Mouse (Mus musculus): ENCODE measurements around the gene Pmm2. TPM values are rescaled to one million over a fixed set of nuclear protein-coding genes. Genes with fewer than 3 reads are reported as not detected.

Gene Pmm2
- polyA plus RNA-seq, 1 experiment from 2014 or later: 54.1 TPM

- H3K4me1 ChIP-seq: no peaks in the 10 kb centered on the region
- no peak for ATAC-seq (ENCODE audit: low FRiP score)
- WGBS: 82% methylated on average over 2 of the region's 2 CpGs
- H3K4me2 ChIP-seq: no peak overlapping the region
- H3K9ac ChIP-seq: no peak overlapping the region
- H3K36me3 ChIP-seq (replicated peaks): peaks cover 24% of the 10 kb centered on the region
- no peaks in the 10 kb centered on the region for H3K27me3 ChIP-seq
- no peaks in the 10 kb centered on the region for H3K9me3 ChIP-seq
- H3K4me3 ChIP-seq (replicated peaks): no peak overlapping the region
- H3K27ac ChIP-seq: no peak overlapping the region
Measured at GRCm38 (mm10) chr16:8630419-8630818, 7.1 kb upstream of the Pmm2 start.

GRCm38 (mm10) chr16:8631428-8631827 lies 6.0 kb upstream of the Pmm2 start:
- Histone ChIP-seq H3K27me3 (no peaks in the 10 kb centered on the region), H3K4me2 (no peak overlapping the region), H3K27ac (no peak overlapping the region), H3K9ac (no peak overlapping the region), H3K4me1 (peaks cover 9% of the 10 kb centered on the region), H3K4me3 (replicated peaks) (no peak overlapping the region), H3K36me3 (replicated peaks) (peaks cover 28% of the 10 kb centered on the region), H3K9me3 (no peaks in the 10 kb centered on the region)
- ATAC-seq (ENCODE audit: low FRiP score): no peak
- WGBS: 84% methylated on average over 5 of the region's 5 CpGs

DNA sequence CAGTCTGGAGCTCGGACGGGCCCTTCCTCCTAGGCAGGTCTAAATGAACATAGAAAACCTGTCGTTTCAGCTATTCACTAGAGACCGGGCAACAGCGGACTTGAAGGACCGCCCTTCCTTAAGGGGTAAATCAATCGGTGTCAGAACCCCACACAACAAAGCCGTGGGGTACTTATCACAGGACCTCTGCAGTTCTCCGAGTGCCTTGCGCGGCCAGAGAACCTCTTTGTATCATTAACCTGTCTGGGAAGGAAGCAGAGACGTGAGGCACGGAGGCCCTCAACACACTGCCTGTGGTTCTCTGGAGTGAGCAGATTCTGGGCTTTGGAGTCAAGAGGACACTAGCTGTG lies 632 bp upstream of the Pmm2 start:
- H3K4me3 ChIP-seq (replicated peaks): peak overlapping the region; percentile 79
- H3K27ac ChIP-seq: peak overlapping the region; percentile 88
- peak; percentile 50 for ATAC-seq (ENCODE audit: low FRiP score)
- peak overlapping the region; percentile 86 for H3K9ac ChIP-seq
- H3K4me1 ChIP-seq: peaks cover 21% of the 10 kb centered on the region
- WGBS: under 1% methylated on average over 13 of the region's 13 CpGs
- H3K27me3 ChIP-seq: no peaks in the 10 kb centered on the region
- H3K36me3 ChIP-seq (replicated peaks): peaks cover 23% of the 10 kb centered on the region
- no peaks in the 10 kb centered on the region for H3K9me3 ChIP-seq
- peak overlapping the region; percentile 89 for H3K4me2 ChIP-seq

GRCm38 (mm10) chr16:8638131-8638530 lies 657 bp downstream of the Pmm2 start:
- WGBS: 50% methylated on average over 7 of the region's 7 CpGs
- Histone ChIP-seq H3K4me2 (peak overlapping the region; percentile 89), H3K4me3 (replicated peaks) (peak overlapping the region; percentile 79), H3K9ac (peak overlapping the region; percentile 86), H3K36me3 (replicated peaks) (peaks cover 21% of the 10 kb centered on the region), H3K27ac (peak overlapping the region; percentile 88), H3K4me1 (peaks cover 21% of the 10 kb centered on the region), H3K27me3 (no peaks in the 10 kb centered on the region), H3K9me3 (no peaks in the 10 kb centered on the region)
- no peak for ATAC-seq (ENCODE audit: low FRiP score)

GRCm38 (mm10) chr16:8639466-8640191 lies 2.2 kb downstream of the Pmm2 start:
- no peak overlapping the region for H3K4me3 ChIP-seq (replicated peaks)
- H3K9me3 ChIP-seq: no peaks in the 10 kb centered on the region
- 94% methylated on average over 11 of the region's 11 CpGs for WGBS
- H3K4me2 ChIP-seq: no peak overlapping the region
- no peaks in the 10 kb centered on the region for H3K27me3 ChIP-seq
- ATAC-seq (ENCODE audit: low FRiP score): no peak
- no peak overlapping the region for H3K27ac ChIP-seq
- no peak overlapping the region for H3K9ac ChIP-seq
- H3K4me1 ChIP-seq: peaks cover 21% of the 10 kb centered on the region
- peaks cover 36% of the 10 kb centered on the region for H3K36me3 ChIP-seq (replicated peaks)

DNA sequence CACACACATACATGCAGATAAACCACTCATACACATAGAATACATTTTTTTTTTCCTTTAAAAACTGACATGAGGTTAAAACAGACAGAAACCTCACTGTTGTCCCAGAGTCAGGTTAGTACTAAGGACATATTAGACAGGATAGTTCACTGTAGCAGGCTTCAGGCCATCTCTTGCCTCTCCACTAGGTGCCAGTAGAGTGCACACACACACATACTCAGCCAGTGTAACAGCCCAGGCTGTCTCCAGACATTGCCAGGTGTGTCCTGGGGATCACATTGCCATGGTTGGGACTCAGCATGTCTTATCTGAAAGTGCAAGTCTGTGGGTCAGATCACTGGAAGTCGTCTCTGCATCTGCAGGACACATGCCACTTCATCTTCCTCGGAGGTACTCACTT lies 6.4 kb downstream of the Pmm2 start:
- no peak overlapping the region for H3K4me2 ChIP-seq
- no peak overlapping the region for H3K4me3 ChIP-seq (replicated peaks)
- ATAC-seq (ENCODE audit: low FRiP score): no peak
- H3K27me3 ChIP-seq: no peaks in the 10 kb centered on the region
- H3K36me3 ChIP-seq (replicated peaks): peaks cover 65% of the 10 kb centered on the region
- no peaks in the 10 kb centered on the region for H3K9me3 ChIP-seq
- 0 out of 2 replicates have a peak, but pooled peaks cover under 1% of the 10 kb centered on the region for H3K4me1 ChIP-seq
- no peak overlapping the region for H3K27ac ChIP-seq
- 74% methylated on average over 2 of the region's 2 CpGs for WGBS
- no peak overlapping the region for H3K9ac ChIP-seq

- 86% methylated on average over 6 of the region's 6 CpGs for WGBS
Measured at GRCm38 (mm10) chr16:8645546-8645945, 8.1 kb downstream of the Pmm2 start.

GRCm38 (mm10) chr16:8650007-8650406 lies 12.5 kb downstream of the Pmm2 start:
- no peak overlapping the region for H3K4me3 ChIP-seq (replicated peaks)
- H3K9ac ChIP-seq: no peak overlapping the region
- H3K9me3 ChIP-seq: no peaks in the 10 kb centered on the region
- no peak for ATAC-seq (ENCODE audit: low FRiP score)
- peaks cover 85% of the 10 kb centered on the region for H3K36me3 ChIP-seq (replicated peaks)
- no peak overlapping the region for H3K4me2 ChIP-seq
- 94% methylated on average over 3 of the region's 3 CpGs for WGBS
- H3K27ac ChIP-seq: no peak overlapping the region
- H3K4me1 ChIP-seq: no peaks in the 10 kb centered on the region
- no peaks in the 10 kb centered on the region for H3K27me3 ChIP-seq

More at GRCm38 (mm10) chr16:8645546-8645945, 8.1 kb downstream of the Pmm2 start:
- H3K27me3 ChIP-seq: no peaks in the 10 kb centered on the region
- H3K4me1 ChIP-seq: no peaks in the 10 kb centered on the region
- H3K4me2 ChIP-seq: no peak overlapping the region
- no peak overlapping the region for H3K9ac ChIP-seq
- no peaks in the 10 kb centered on the region for H3K9me3 ChIP-seq
- no peak overlapping the region for H3K4me3 ChIP-seq (replicated peaks)
- H3K27ac ChIP-seq: no peak overlapping the region
- no peak for ATAC-seq (ENCODE audit: low FRiP score)
- peaks cover 74% of the 10 kb centered on the region for H3K36me3 ChIP-seq (replicated peaks)

- no peak for ATAC-seq (ENCODE audit: low FRiP score)
Measured at GRCm38 (mm10) chr16:8655108-8655507, 17.6 kb downstream of the Pmm2 start.

DNA sequence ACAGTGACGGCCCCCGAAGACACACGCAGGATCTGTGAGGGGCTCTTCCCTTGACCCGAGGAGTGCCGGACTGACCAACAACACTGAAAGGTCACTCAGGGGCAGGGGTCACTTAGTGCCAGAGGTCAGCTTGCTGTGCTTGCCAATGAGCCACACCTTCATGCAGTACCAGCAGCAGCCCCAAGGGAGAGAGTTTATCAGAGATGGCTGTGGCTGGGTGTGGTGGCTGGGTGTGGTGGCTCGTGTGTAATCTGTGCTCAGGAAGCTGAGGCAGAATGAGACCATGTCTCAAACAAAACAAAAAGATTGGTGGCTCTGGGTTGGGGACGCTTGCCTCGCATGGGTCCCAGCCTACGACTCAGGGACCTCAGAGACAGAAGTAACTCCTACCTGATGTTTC lies 18.1 kb downstream of the Pmm2 start:
- Histone ChIP-seq H3K4me3 (replicated peaks) (no peak overlapping the region), H3K36me3 (replicated peaks) (peaks cover 81% of the 10 kb centered on the region)
- ATAC-seq (ENCODE audit: low FRiP score): no peak

More at GRCm38 (mm10) chr16:8655108-8655507, 17.6 kb downstream of the Pmm2 start:
- Histone ChIP-seq H3K27ac (no peak overlapping the region), H3K4me3 (replicated peaks) (no peak overlapping the region), H3K4me1 (no peaks in the 10 kb centered on the region), H3K9me3 (no peaks in the 10 kb centered on the region), H3K9ac (no peak overlapping the region), H3K36me3 (replicated peaks) (peaks cover 77% of the 10 kb centered on the region), H3K27me3 (no peaks in the 10 kb centered on the region), H3K4me2 (no peak overlapping the region)
- WGBS: 83% methylated on average over 6 of the region's 6 CpGs

GRCm38 (mm10) chr16:8656256-8656655 lies 18.8 kb downstream of the Pmm2 start:
- Histone ChIP-seq H3K4me1 (no peaks in the 10 kb centered on the region), H3K4me3 (replicated peaks) (no peak overlapping the region), H3K4me2 (no peak overlapping the region), H3K9me3 (no peaks in the 10 kb centered on the region), H3K36me3 (replicated peaks) (peaks cover 79% of the 10 kb centered on the region), H3K27me3 (no peaks in the 10 kb centered on the region), H3K9ac (no peak overlapping the region), H3K27ac (no peak overlapping the region)
- 93% methylated on average over 2 of the region's 2 CpGs for WGBS
- ATAC-seq (ENCODE audit: low FRiP score): no peak

More for the DNA sequence above, 18.1 kb downstream of the Pmm2 start:
- no peak overlapping the region for H3K4me2 ChIP-seq
- WGBS: 89% methylated on average over 9 of the region's 9 CpGs
- no peak overlapping the region for H3K9ac ChIP-seq
- no peaks in the 10 kb centered on the region for H3K4me1 ChIP-seq
- no peak overlapping the region for H3K27ac ChIP-seq
- H3K27me3 ChIP-seq: no peaks in the 10 kb centered on the region
- no peaks in the 10 kb centered on the region for H3K9me3 ChIP-seq

GRCm38 (mm10) chr16:8658349-8658748 lies 20.9 kb downstream of the Pmm2 start:
- ATAC-seq (ENCODE audit: low FRiP score): no peak
- no peaks in the 10 kb centered on the region for H3K27me3 ChIP-seq

GRCm38 (mm10) chr16:8658764-8659163 lies 21.3 kb downstream of the Pmm2 start:
- peaks cover 84% of the 10 kb centered on the region for H3K36me3 ChIP-seq (replicated peaks)
- no peak overlapping the region for H3K4me2 ChIP-seq
- H3K9me3 ChIP-seq: no peaks in the 10 kb centered on the region
- no peak for ATAC-seq (ENCODE audit: low FRiP score)
- no peak overlapping the region for H3K27ac ChIP-seq
- H3K27me3 ChIP-seq: no peaks in the 10 kb centered on the region
- H3K4me3 ChIP-seq (replicated peaks): no peak overlapping the region
- peaks cover 5% of the 10 kb centered on the region; the same call in 1 of the 2 replicates for H3K4me1 ChIP-seq
- 88% methylated on average over 4 of the region's 4 CpGs for WGBS
- H3K9ac ChIP-seq: no peak overlapping the region

More at GRCm38 (mm10) chr16:8658349-8658748, 20.9 kb downstream of the Pmm2 start:
- Histone ChIP-seq H3K9ac (no peak overlapping the region), H3K4me2 (no peak overlapping the region), H3K4me3 (replicated peaks) (no peak overlapping the region), H3K4me1 (peaks cover under 1% of the 10 kb centered on the region; the same call in 1 of the 2 replicates), H3K27ac (no peak overlapping the region), H3K36me3 (replicated peaks) (peaks cover 84% of the 10 kb centered on the region), H3K9me3 (no peaks in the 10 kb centered on the region)
- 78% methylated on average over 4 of the region's 4 CpGs for WGBS
